Mouse (Mus musculus) liver, embryonic 14.5 days (tissue): ENCODE measurements at regions not wholly inside any gene's neighbourhood (a gene's known extent, or its start where the extent isn't known, plus 50 kb on each side); places are given as distances from the start of the nearest gene placed in this dataset.

Experiments
- CTCF ChIP-seq: IDR thresholded peaks from 2 replicates; pipeline ENCODE4 v1.5.1; 2016; ENCODE audit warnings: antibody characterized with exemption, low read depth, control low read depth
- EP300 ChIP-seq: IDR thresholded peaks from 2 replicates; pipeline ENCODE4 v1.6.1; 2016; ENCODE audit warnings: antibody characterized with exemption, low read depth

- TF ChIP-seq CTCF (no peak), EP300 (no peak)
Measured at GRCm38 (mm10) chr9:46592908-46593307, 273.1 kb upstream of the 4931429L15Rik start.
